Mouse (Mus musculus): ENCODE results near the gene Nat14.
"Not testable (repeated sequence)": the region's sequence is repeated elsewhere in the genome, so short reads cannot be mapped to it uniquely, and the experiment has no call there.

Nat14 gene

DNA sequence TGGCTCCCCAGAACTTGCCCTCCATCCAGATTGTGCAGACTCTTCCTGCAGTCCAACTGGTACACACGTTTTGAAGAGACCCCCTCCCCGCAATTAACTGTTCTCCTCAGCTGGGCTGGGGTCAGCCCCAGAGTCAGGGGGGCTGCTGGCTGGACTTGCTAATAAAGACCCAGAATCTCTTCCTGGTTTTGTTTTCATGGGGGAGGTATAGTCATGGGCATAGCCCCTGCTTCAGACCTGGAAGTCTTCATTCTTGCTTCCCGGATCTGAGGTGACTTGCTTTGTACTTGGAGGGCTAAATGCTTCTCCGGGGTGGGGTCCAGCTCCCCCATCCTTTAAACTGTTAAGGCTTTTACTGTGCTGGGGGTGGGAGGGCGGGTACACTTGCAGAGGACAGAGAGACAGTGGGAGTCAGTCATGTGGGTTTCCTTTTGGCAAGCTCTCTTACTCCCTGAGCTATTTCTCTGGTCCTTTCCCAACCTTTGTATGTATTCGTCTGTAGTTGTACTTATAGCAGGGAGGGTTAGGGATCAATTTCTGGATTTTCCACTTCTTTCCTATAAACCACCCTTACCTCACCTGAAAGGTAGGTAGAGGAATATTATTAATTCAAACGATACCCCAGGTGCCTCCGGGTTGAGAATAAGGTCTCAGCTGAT is at the start of gene Nat14:
Gene Nat14 (plus strand): TSS at position 205 of the 659 bp plus-strand sequence.
- no peak for DNase-seq

DNA sequence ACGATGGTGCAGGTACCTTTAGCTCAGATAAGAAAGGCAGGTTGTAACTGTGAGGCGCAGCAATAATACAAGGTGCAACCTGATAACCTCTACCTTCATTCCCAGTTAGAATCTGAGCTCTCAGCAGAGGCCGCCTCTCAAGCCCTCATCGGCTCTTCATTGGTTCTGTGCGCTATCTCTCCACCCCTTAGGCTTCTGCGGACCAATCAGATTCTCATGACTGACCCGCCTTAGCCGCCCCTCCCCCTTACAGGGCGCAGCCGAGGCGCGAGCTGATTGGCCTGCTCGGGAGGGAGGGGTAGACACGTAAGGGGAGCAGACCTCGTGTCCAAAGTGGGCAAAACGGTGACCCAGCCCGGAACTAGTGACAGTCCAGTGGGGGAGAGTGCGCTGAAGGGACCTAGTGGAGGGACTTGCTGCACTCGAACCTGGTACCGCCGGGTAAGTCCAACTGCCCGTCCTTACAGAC is 45.0 kb upstream of the Nat14 start, which contains the start of gene Isoc2a:
Gene Isoc2a (plus strand): TSS at position 401 of the 469 bp plus-strand sequence.
- DNase-seq = peak; percentile 86

DNA sequence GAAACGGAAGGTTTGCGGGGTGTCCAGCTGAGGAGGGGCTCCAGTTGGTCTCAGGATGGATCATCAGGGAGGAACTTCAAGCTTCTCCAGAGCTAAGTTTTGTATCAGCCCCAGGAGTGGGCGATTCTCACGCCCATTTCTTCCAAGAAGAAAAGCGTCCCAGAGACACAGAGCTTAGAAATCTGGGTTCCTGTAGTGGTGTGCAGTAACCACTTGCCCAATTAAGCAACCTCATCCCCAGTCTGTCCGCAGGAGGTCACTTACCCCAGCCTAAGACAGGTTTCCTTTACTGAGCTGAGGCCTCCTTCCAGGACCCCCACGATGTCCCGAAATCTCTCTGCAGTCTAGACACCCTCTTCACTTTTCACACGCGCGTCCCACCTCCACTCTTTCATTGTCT is 44.6 kb upstream of the Nat14 start:
- no peak for DNase-seq

- no peak for DNase-seq
Observed at GRCm38 (mm10) chr7:4878186-4878585, 43.6 kb upstream of the Nat14 start.

- DNase-seq = not testable (repeated sequence)
Observed at GRCm38 (mm10) chr7:4879036-4879435, 42.8 kb upstream of the Nat14 start.

GRCm38 (mm10) chr7:4886680-4887079 is 35.1 kb upstream of the Nat14 start:
- no peak for DNase-seq

DNA sequence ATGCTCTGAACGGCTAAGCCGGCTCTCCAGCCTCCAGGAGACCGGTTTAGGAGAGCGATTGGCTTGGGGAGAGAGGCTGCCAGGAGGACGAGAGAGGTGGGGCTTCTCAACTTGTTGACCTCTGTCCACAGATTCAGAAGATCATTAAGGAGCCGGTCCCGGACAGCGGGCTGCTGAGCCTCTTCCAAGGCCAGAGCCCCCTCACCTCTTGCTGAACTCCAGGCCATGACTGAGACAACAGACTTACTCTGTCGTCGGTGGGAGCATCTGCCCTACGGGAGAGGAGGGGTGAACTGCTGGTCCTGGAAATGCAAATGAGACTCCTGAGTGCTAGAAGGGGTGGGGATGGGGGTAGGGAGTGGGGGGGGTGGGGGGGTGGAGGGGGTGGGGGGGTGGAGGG is 26.6 kb upstream of the Nat14 start:
- no peak for DNase-seq

DNA sequence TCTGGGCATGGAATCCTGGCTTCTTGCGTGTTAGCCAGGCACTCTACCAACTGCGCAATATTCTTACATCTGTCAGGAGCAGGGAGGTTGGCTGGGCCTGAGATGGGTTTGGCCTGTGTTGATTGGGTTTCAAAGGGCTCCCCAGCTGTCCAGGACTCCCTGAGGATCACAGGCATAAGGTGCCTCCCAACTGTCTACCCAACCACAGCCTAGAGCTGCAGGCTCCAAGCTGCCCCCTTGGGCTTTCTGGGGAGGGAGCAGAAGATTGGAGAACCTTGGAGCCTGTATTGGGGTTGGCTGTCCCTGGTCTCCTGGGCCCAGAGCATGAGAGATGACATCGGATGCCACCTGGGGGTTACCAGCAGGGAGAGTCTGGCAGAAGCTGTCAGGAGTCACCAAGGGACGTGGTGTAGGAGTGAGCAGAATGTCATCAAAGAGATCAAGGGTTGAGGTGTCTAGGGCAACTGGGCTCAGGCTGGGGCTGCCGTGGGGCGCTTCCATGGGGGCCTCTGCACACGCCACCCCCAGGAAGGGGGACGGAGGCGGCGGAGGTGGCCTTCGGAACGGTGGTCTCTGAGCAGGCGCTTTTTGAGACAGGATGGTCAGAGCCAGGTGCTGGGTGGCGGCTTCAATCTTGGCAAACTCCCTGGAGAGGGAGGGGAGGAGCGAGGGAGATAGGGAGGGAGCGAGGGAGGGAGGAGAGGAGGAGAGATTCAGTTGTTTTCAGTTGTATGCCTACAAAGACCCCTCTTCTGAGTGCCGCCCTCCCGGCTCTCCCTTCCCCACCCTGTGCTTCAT is 22.8 kb upstream of the Nat14 start:
- DNase-seq = no peak

DNA sequence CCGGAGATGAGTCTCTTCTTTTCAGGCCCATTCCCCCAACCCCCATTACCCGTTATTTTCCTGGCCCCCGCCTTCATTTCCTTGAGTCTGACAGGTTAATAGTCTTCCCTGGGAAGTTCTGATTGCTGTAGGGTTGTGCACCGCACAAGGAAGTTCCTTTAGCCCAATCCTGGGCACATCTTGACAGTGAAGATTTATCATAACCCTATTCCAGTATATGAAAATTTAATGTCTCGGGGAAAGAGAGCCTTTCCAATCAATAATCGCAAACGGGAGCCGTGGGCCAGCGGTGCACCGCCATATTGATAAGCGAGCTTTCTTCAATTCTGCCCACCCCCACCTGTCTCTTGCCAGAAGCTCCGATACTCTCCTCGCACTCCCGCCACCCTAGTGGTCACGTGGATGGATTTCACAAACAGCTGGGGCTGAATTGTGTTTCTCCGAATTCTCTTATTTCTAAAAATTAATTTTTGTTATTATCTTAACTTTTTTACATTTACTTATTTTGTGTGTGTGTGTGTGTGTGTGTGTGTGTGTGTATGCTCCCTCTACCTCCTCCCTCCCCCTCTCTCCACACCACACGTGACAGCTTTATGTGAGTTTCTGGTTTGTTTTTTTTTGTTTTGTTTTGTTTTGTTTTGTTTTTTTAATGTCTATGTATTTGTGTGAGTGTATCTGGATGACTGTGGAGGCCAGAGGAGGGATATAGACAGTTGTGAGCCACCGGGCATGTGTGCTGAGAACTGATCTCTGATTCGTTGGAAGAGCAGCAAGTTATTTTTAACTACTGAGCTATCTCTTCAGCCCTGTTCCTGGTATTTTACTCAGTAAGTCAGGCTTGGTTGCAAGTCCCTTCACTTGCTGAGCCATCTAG is 21.9 kb upstream of the Nat14 start:
- DNase-seq = no peak

- no peak for DNase-seq
Observed at GRCm38 (mm10) chr7:4900523-4900851, 21.3 kb upstream of the Nat14 start.

- no peak for DNase-seq
Observed at GRCm38 (mm10) chr7:4901171-4901570, 20.7 kb upstream of the Nat14 start.

- no peak for DNase-seq
Observed at GRCm38 (mm10) chr7:4902404-4902803, 19.4 kb upstream of the Nat14 start.

DNA sequence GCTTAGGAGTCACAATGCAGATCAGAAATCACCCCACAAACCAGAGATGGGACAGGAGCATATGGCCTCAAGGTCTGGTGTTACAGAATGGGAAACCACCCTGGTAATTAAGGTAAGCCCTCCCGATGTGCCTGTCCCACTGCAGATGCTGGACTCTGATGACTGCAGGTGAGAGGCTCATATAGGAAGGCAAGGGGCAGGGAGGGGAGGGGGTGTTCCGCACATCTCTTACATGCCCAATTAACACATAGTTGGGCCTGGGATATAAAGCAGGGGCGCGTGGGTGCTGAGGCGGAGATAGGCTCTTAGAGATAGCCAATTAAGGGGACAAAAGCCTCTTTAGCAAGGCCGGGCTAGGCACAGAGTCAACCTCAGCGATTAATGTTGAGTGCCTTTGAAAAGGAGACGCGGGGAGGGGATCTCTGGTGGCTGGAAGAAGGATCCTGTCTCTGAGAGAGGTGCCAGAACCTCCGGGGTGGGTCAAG is 15.3 kb upstream of the Nat14 start, which contains the start of gene Gm36210:
Gene Gm36210 (minus strand): TSS at position 51 of the 485 bp plus-strand sequence.
- DNase-seq = no peak

- peak; percentile 49 for DNase-seq
Observed at GRCm38 (mm10) chr7:4911561-4911960, 10.3 kb upstream of the Nat14 start.

- DNase-seq = no peak
Observed at GRCm38 (mm10) chr7:4912248-4912647, 9.6 kb upstream of the Nat14 start.

DNA sequence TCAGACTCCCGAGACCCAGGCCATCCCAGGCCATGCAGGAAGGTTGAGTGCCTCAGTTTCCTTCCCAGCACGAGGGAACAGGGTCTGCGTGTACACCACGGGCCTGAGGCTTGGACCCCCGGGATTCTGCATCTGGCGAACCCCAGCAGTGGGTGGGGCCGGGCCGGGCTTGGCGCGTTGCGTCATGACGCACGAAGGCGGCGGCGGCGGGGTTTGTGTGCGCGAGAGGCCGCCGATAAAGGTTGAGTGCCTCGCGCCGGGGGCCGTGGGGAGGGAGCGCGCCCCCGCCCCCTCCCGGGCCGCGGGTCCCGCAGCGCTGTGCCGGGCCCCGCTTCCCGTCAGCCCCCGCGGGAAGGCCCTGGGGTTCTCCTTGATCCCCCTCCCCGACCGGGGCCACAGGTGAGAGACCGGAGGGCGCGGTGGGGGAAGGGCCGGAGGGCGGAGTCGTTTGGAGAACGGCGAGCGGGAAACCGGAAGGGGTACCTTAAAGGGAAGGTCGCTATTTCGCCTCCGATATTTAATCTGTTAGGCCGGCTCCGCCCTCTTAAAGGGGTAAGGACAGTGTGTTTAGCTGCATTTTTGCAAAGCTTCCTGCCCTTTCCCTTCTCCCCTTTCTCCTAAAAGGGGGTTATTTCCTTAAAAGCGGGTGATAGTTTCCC is 6.7 kb upstream of the Nat14 start, which contains the start of gene Zfp628:
Gene Zfp628 (plus strand): TSS at position 211 of the 659 bp plus-strand sequence.
- DNase-seq = peak; percentile 97

GRCm38 (mm10) chr7:4915669-4916416 is 6.0 kb upstream of the Nat14 start:
- DNase-seq = peak; percentile 58

GRCm38 (mm10) chr7:4917494-4917893 is 4.3 kb upstream of the Nat14 start:
- DNase-seq = no peak

GRCm38 (mm10) chr7:4918681-4919080 is 3.1 kb upstream of the Nat14 start:
- DNase-seq = no peak

- no peak for DNase-seq
Observed at GRCm38 (mm10) chr7:4919096-4919495, 2.7 kb upstream of the Nat14 start.

DNA sequence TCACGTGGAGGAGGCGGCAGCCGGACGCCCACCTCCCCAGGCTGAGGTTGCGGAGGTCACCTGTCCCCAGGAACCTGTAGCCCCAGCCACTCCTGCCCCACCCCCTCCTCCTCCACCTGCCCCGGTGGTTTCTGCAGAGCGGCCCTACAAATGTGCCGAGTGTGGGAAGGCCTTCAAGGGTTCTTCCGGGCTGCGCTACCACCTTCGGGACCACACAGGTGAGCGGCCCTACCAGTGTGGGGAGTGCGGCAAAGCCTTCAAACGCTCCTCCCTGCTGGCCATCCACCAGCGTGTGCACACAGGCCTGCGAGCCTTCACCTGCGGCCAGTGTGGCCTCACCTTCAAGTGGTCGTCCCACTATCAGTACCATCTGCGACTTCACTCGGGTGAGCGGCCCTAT is 1.9 kb upstream of the Nat14 start:
- DNase-seq = no peak

DNA sequence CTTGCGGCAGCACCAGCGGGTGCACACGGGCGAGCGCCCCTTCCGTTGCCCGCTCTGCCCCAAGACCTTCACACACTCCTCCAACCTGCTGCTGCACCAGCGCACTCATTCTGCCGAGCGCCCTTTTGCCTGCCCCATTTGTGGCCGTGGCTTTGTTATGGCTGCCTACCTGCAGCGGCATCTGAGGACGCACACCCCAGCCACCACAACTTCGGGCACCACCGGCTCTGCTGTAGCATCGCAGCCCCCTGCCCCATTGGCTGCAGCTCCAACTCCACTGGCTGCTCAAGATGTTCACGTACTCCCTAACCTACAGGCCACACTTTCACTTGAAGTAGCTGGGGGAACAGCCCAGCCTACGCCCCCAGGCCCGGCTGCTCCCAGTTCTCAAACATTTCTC is 1.3 kb upstream of the Nat14 start:
- no peak for DNase-seq
